Mouse (Mus musculus): ENCODE data around the gene Gm49333. TPM values are rescaled to one million over a fixed set of nuclear protein-coding genes. Genes with fewer than 3 reads are reported as not detected.

Gene Gm49333
- total RNA-seq (2021), result not detected
- long read RNA-seq, experiment 1, partial matches to known transcripts, result 1 of 5 reads
- long read RNA-seq, experiment 1, other reads (novel, unspliced or antisense), result 4 of 5 reads
- long read RNA-seq, experiment 2, partial matches to known transcripts, result 0 of 1 reads
- long read RNA-seq, experiment 2, other reads (novel, unspliced or antisense), result 1 of 1 reads

DNA sequence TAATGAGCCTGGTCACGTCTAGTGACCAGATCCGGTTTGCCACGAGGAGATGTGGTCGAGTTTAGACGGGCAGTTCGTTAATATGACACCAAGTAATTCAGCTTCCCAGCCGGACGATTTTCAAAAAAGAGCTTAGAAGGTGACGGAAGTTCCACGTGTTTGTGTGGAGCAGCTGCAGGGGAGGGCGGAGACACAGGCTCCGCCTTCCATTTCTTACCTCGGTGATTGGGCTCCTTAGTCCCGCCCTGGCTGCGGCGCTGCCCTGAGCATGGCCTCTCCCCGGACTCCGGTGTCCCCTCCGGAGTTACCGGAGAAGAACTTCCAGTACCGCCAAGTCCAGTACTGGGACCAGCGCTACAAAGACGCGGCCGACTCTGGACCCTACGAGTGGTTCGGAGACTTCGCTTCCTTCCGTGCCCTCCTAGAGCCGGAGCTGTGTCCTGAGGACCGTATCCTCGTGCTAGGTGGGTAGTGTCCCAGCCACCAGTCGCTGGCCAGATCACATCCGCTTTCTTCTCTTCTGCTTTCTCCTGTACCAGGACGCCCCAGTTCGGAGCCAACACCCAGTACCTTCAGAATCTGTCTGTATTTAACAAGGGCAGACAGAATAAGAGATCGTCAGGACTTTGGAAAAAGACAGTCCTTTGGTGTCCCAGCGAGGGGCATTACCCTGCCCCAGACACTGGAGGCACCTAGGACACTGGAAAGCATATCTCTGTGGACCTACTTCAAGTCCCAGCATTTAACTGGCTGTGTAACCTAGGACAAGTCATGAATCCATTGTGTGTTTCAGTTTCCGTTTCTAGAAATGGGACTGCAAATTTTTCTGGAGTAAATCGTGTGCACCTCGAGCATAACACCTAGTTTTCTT is at the start of gene Gm49333, which contains the start of the genes Eef1akmt4 and Alg3:
Gene Gm49333 (plus strand): TSS at position 254 of the 871 bp plus-strand sequence.
Gene Eef1akmt4 (plus strand): TSS at position 237 of the 871 bp plus-strand sequence.
Gene Alg3 (minus strand): TSS at position 379 of the 871 bp plus-strand sequence.
- peak; percentile 92 for DNase-seq

- DNase-seq, result no peak
Observed at GRCm38 (mm10) chr16:20565075-20565474, 46.3 kb upstream of the Gm49333 start.

- peak; percentile 6 for DNase-seq
Observed at GRCm38 (mm10) chr16:20589366-20589938, 22.0 kb upstream of the Gm49333 start, which contains the start of gene Vwa5b2. Vwa5b2 (plus strand) TSS chr16:20589471.

DNA sequence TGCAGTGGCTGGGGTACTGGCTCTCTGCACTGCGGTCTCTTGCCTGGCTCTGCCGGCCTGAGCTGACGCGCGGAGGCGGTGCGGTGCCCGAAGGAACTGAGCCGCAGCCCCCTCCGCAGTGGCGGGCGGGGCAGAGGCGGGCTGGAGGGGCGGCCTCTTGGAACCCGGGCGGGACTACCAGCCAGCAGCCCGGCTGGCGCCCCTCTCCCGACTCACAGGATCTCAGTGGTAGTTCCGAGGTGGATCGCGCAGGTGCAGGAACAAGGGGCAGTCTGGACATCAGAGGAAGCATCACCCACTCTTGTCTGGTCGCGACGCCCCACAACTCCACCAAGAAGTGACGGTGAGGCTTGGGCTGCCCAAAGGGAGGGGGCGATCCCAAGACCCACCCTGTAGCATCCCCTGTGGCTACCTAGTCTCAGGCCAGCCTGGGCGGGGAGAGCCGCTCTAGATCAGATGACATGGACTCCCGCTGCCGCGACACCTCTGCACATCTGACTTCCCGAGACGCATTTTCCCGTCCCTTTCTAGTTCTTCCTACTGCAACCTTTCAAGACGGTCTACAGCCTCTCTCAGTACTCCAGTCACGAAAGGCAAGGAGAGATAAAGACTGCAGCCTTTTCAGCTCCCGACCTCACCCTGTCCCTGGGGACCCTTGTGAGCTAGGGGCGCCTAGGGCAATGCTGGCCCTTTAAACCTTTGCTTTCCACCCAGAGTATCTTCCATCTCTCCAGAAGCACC is 21.3 kb upstream of the Gm49333 start:
- peak; percentile 44 for DNase-seq

DNA sequence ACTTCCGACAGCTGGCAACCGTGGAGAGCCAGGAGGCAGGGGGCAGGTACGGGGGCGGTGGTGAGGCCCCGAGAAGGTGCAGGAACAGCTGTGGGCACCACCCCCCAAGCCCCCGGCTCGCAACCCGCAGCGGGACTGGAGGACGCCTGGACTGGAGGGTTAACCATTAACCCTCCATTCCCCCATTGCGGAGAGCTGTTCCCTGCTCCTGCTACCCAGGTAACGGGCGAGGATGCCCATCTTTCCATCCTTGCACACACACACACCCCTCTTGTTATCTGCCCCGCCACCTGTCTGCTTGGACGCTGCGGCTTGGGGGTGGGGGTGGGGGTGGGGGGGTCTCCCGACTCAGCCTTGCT is 20.8 kb upstream of the Gm49333 start:
- DNase-seq, result no peak

DNA sequence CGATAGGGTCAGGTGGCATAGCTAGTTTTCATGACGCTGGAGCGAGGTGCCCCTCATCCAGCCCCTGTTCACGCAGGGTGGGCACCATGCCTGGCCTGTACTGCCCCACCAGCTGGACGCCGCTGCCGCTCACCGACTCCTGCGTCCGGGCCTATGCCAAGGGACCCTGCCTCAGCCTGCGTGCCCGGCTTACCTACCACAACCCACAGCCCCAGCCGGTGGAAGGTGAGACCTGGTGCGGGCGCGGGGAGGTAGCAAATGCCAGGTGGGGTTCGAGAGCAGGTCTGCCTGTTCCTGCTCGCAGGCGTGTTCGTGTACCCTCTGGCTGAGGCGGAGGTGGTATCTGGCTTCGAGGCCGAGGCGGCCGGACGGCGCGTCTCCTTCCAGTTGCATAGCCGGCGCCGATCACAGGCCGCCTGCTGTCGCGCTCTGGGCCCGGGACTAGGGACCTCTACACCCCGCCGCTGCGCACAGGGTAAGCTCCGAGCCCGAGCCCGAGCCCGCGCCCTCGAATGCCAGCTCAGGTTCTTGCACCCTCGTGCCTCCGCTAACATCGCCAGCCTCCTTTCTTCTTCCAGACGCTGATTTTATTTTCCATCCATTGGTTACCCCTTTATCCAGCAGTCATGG is 20.2 kb upstream of the Gm49333 start:
- peak; percentile 27 for DNase-seq

- no peak for DNase-seq
Observed at GRCm38 (mm10) chr16:20595060-20595673, 16.2 kb upstream of the Gm49333 start.

DNA sequence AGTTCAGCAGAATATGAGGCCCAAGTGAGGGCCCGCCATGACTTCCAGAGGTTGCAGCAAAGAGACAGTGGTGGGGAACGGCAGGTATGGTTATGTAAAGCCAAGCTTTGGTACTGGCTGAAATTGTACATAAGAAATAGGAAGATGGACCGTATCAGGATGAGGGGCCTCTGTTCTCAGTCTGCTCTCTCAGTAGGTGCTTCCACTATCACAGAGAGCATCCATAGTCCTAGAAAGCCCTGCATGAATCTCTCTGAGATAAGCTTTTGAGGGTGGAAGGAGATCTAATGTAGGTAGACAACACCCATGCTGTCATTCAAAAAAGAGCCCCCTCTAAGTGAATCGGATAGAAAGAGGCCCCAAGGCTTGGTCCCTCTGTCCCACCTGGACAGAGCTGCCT is 15.7 kb upstream of the Gm49333 start:
- no peak for DNase-seq

DNA sequence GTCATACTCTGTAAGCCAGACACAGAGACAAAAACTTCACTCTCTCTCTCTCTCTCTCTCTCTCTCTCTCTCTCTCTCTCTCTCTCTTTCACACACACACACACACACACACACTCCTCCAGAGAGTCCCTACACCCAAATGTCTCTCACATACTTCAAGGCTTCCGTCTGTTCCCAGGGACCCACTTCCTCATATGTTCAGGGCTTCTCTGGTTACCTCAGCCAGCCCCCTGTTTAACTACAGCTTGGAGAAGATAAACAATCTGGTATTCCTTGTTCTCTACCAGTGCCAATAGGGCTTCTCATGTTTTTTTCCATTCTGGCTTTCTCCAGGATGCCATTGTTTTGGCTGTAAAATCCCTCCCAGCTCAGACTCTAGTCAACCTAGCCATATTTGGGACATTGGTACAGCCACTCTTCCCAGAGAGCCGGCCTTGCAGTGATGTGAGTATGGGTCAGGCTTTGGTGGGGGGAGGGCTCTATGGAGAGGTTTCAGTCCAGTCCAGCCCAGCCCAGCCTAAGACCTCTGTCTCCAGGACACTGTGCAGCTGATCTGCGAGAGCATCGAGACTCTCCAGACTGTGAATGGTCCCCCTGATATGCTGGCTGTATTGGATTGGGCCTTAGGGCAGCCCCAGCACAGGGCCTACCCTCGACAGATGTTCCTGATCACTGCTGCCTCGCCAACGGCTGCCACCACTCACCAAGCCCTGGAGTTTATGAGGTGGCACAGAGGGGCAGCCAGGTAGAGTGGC is 14.5 kb upstream of the Gm49333 start:
- no peak for DNase-seq

DNA sequence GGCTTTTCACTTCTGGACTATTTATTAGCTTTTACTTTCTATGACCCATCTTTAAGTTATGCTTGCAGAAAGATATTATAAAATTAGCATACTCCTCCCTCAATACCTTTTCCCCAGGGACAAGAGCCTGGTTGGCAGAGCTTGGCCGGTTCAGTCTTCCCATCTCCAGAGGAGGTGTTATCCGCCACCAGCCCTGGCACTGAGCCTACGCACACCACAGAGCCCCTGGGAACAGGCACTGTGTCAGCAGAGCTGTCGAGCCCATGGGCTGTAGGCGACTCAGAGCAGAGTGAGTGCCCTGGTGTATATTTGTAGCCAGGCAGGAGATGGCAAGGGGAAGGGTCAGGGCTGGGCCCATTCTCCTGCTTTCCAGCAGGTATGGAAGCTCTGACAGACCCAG is 10.9 kb upstream of the Gm49333 start:
- peak; percentile 25 for DNase-seq

DNA sequence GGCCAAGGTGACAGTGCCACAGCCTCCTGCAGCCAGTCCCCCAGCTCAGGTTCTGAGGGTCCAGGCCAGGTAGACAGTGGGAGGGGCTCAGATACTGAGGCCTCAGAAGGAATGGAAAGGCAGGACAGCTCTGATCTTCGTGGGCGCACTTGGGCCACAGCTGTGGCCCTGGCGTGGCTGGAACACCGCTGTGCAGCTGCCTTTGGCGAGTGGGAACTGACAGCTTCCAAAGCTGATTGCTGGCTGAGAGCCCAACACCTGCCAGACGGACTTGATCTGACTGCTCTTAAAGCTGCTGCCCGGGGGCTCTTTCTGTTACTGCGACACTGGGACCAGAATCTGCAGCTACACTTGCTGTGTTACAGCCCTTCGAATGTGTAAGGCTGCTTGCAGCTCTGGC is 6.7 kb upstream of the Gm49333 start:
- no peak for DNase-seq

- peak; percentile 83 for DNase-seq
Observed at GRCm38 (mm10) chr16:20610501-20611356, 681 bp upstream of the Gm49333 start.

- peak; percentile 60 for DNase-seq
Observed at GRCm38 (mm10) chr16:20619541-20620398, 8.4 kb downstream of the Gm49333 start.

DNA sequence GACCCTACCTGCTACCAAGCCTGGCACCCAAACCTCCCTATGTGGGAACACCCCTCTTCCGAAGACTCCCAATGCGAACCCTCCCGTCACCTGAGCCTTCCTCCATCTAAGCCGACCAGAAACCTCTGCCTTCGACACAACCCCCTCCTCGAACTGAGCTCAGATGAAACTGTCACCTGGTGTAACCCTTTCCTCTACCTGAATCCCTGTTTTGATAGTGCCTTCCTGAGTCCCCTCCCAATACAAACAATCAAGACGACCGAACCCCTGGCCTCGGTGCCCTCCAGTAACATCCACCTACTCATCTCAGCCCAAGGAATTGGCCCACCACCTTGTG is 9.0 kb downstream of the Gm49333 start:
- DNase-seq, result no peak

GRCm38 (mm10) chr16:20620751-20621190 is 9.4 kb downstream of the Gm49333 start:
- no peak for DNase-seq

DNA sequence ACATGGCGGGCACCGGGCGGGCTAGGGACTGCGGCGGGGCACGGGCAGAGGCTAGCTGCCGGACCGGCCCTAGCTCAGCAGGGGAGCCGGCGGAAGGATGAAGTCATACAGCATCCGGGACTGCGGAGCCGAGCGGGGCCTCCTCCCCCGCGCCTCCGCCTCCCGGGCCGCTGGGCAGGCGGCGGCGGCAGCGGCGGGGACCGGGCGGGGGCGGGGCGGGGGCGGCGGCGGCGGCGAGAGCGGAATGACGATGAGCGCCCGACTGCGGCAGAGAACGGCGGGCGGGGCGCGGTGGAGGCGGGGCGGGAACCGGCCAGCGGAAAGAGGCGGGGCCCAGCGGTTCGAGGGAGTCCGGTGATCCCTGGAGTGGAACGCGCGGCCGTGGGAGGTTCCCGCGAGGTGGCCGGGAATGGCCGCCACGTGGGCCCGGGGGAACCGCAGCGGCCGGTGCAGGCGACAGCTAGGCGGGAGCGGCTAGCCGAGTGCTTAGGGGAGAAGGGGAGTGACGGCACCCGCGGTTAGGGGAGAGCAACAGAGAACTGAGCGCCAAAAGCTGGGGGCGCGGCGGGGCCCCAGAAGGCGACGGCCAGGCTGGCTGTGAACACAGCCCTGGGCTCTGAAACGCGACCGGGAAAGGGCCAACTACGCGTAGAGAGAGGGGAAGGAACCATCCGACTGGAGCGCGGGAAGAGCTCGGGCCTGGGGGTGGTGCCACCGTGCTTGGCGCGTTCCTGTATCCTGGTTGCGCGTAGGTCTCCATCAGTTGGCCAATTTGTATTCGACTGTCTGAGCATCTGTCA is 10.0 kb downstream of the Gm49333 start, which contains the start of gene Camk2n2:
Gene Camk2n2 (minus strand): TSS at position 97 of the 800 bp plus-strand sequence.
- DNase-seq, result peak; percentile 89

- DNase-seq, result peak; percentile 91
Observed at GRCm38 (mm10) chr16:20621991-20622685, 10.7 kb downstream of the Gm49333 start.
